Mouse (Mus musculus) testis, postnatal 10 days (tissue): ENCODE data around the gene Nol8.

ENCODE experiments used
- DNase-seq: peaks from one replicate; pipeline ENCODE4 v3.0.0; 2021; ENCODE audit warnings: low spot score

Gene Nol8

GRCm38 (mm10) chr13:49684266-49684665, 31.4 kb downstream of the Nol8 start:
- no peak for DNase-seq

- DNase-seq: no peak
Observed at GRCm38 (mm10) chr13:49691056-49691455, 38.2 kb downstream of the Nol8 start.

GRCm38 (mm10) chr13:49703216-49703779, 50.4 kb downstream of the Nol8 start:
- no peak for DNase-seq

- DNase-seq: no peak
Observed at GRCm38 (mm10) chr13:49706032-49706690, 53.3 kb downstream of the Nol8 start.

- no peak for DNase-seq
Observed at GRCm38 (mm10) chr13:49708311-49708710, 55.4 kb downstream of the Nol8 start.

- DNase-seq: no peak
Observed at GRCm38 (mm10) chr13:49712047-49712721, 59.3 kb downstream of the Nol8 start.

GRCm38 (mm10) chr13:49719310-49719709, 66.4 kb downstream of the Nol8 start:
- no peak for DNase-seq
